Mouse (Mus musculus): Measurements from ENCODE around the gene Tnfrsf13c. TPM values are rescaled to one million over a fixed set of nuclear protein-coding genes. Genes with fewer than 3 reads are reported as not detected.

Tnfrsf13c gene
- polyA plus RNA-seq, 1 experiment, result 24.9 TPM

GRCm38 (mm10) chr15:82236565-82236964, 12.4 kb upstream of the Tnfrsf13c start:
- Histone ChIP-seq H3K4me3 (replicated peaks; ENCODE audit: control insufficient read depth, low read depth, low read length) (no peak overlapping the region), H3K4me1 (ENCODE audit: control insufficient read depth, insufficient read depth, low read length) (peaks cover 2% of the 10 kb centered on the region; the same call in 1 of the 2 replicates), H3K27ac (ENCODE audit: control insufficient read depth, insufficient read depth, low read depth, low read length, poor library complexity) (no peak overlapping the region)
- TF ChIP-seq POLR2A (IDR thresholded peaks at IDR 0.05; ENCODE audit: borderline replicate concordance, control insufficient read depth, low read depth, low read length) (no peak), CTCF (IDR thresholded peaks at IDR 0.05; ENCODE audit: control insufficient read depth, insufficient read depth, low read length) (peak; percentile 96)
- WGBS, result 29% methylated on average over 5 of the region's 5 CpGs

- WGBS, result 39% methylated on average over 10 of the region's 10 CpGs
- Histone ChIP-seq H3K4me1 (ENCODE audit: control insufficient read depth, insufficient read depth, low read length) (peaks cover 2% of the 10 kb centered on the region; the same call in 1 of the 2 replicates), H3K27ac (ENCODE audit: control insufficient read depth, insufficient read depth, low read depth, low read length, poor library complexity) (no peak overlapping the region), H3K4me3 (replicated peaks; ENCODE audit: control insufficient read depth, low read depth, low read length) (no peak overlapping the region)
- TF ChIP-seq POLR2A (IDR thresholded peaks at IDR 0.05; ENCODE audit: borderline replicate concordance, control insufficient read depth, low read depth, low read length) (no peak), CTCF (IDR thresholded peaks at IDR 0.05; ENCODE audit: control insufficient read depth, insufficient read depth, low read length) (no peak)
These were observed 11.5 kb upstream of the Tnfrsf13c start for GRCm38 (mm10) chr15:82235661-82236060.

- WGBS, result 81% methylated on average over 4 of the region's 4 CpGs
- Histone ChIP-seq H3K27ac (ENCODE audit: control insufficient read depth, insufficient read depth, low read depth, low read length, poor library complexity) (peak overlapping the region; percentile 47; the same call in 1 of the 2 replicates), H3K4me1 (ENCODE audit: control insufficient read depth, insufficient read depth, low read length) (peaks cover 2% of the 10 kb centered on the region; the same call in 1 of the 2 replicates), H3K4me3 (replicated peaks; ENCODE audit: control insufficient read depth, low read depth, low read length) (no peak overlapping the region)
- TF ChIP-seq CTCF (IDR thresholded peaks at IDR 0.05; ENCODE audit: control insufficient read depth, insufficient read depth, low read length) (no peak), POLR2A (IDR thresholded peaks at IDR 0.05; ENCODE audit: borderline replicate concordance, control insufficient read depth, low read depth, low read length) (no peak)
These were observed 8.5 kb upstream of the Tnfrsf13c start for GRCm38 (mm10) chr15:82232651-82233050.

- peak overlapping the region; percentile 47 for H3K27ac ChIP-seq (ENCODE audit: control insufficient read depth, insufficient read depth, low read depth, low read length, poor library complexity)
- H3K4me1 ChIP-seq (ENCODE audit: control insufficient read depth, insufficient read depth, low read length), result peaks cover 2% of the 10 kb centered on the region; the same call in 1 of the 2 replicates
- 70% methylated on average over 11 of the region's 11 CpGs for WGBS
These were observed 7.6 kb upstream of the Tnfrsf13c start for GRCm38 (mm10) chr15:82231591-82232378.

GRCm38 (mm10) chr15:82231100-82231499, 6.9 kb upstream of the Tnfrsf13c start:
- no peak overlapping the region for H3K4me3 ChIP-seq (replicated peaks; ENCODE audit: control insufficient read depth, low read depth, low read length)
- peaks cover 2% of the 10 kb centered on the region; the same call in 1 of the 2 replicates for H3K4me1 ChIP-seq (ENCODE audit: control insufficient read depth, insufficient read depth, low read length)
- 74% methylated on average over 4 of the region's 4 CpGs for WGBS
- no peak overlapping the region; the same call in 1 of the 2 replicates for H3K27ac ChIP-seq (ENCODE audit: control insufficient read depth, insufficient read depth, low read depth, low read length, poor library complexity)
- TF ChIP-seq CTCF (IDR thresholded peaks at IDR 0.05; ENCODE audit: control insufficient read depth, insufficient read depth, low read length) (no peak), POLR2A (IDR thresholded peaks at IDR 0.05; ENCODE audit: borderline replicate concordance, control insufficient read depth, low read depth, low read length) (no peak)

More at GRCm38 (mm10) chr15:82231591-82232378, 7.6 kb upstream of the Tnfrsf13c start:
- TF ChIP-seq CTCF (IDR thresholded peaks at IDR 0.05; ENCODE audit: control insufficient read depth, insufficient read depth, low read length) (no peak), POLR2A (IDR thresholded peaks at IDR 0.05; ENCODE audit: borderline replicate concordance, control insufficient read depth, low read depth, low read length) (no peak)
- no peak overlapping the region for H3K4me3 ChIP-seq (replicated peaks; ENCODE audit: control insufficient read depth, low read depth, low read length)

GRCm38 (mm10) chr15:82230098-82230611, 6.0 kb upstream of the Tnfrsf13c start:
- no peak for TF ChIP-seq POLR2A (IDR thresholded peaks at IDR 0.05; ENCODE audit: borderline replicate concordance, control insufficient read depth, low read depth, low read length)
- TF ChIP-seq CTCF (IDR thresholded peaks at IDR 0.05; ENCODE audit: control insufficient read depth, insufficient read depth, low read length), result no peak
- H3K27ac ChIP-seq (ENCODE audit: control insufficient read depth, insufficient read depth, low read depth, low read length, poor library complexity), result no peak overlapping the region; the same call in 1 of the 2 replicates
- WGBS, result 81% methylated on average over 6 of the region's 6 CpGs
- H3K4me1 ChIP-seq (ENCODE audit: control insufficient read depth, insufficient read depth, low read length), result peaks cover 6% of the 10 kb centered on the region
- no peak overlapping the region for H3K4me3 ChIP-seq (replicated peaks; ENCODE audit: control insufficient read depth, low read depth, low read length)

- WGBS, result 69% methylated on average over 11 of the region's 11 CpGs
- TF ChIP-seq POLR2A (IDR thresholded peaks at IDR 0.05; ENCODE audit: borderline replicate concordance, control insufficient read depth, low read depth, low read length) (no peak), CTCF (IDR thresholded peaks at IDR 0.05; ENCODE audit: control insufficient read depth, insufficient read depth, low read length) (no peak)
- Histone ChIP-seq H3K4me3 (replicated peaks; ENCODE audit: control insufficient read depth, low read depth, low read length) (no peak overlapping the region), H3K4me1 (ENCODE audit: control insufficient read depth, insufficient read depth, low read length) (peaks cover 8% of the 10 kb centered on the region), H3K27ac (ENCODE audit: control insufficient read depth, insufficient read depth, low read depth, low read length, poor library complexity) (peak overlapping the region; percentile 22; the same call in 1 of the 2 replicates)
These were observed 5.4 kb upstream of the Tnfrsf13c start for GRCm38 (mm10) chr15:82229542-82230045.

GRCm38 (mm10) chr15:82225769-82226168, 1.6 kb upstream of the Tnfrsf13c start:
- Histone ChIP-seq H3K4me3 (replicated peaks; ENCODE audit: control insufficient read depth, low read depth, low read length) (no peak overlapping the region), H3K27ac (ENCODE audit: control insufficient read depth, insufficient read depth, low read depth, low read length, poor library complexity) (peak overlapping the region; percentile 1; the same call in 1 of the 2 replicates), H3K4me1 (ENCODE audit: control insufficient read depth, insufficient read depth, low read length) (peaks cover 11% of the 10 kb centered on the region)
- 44% methylated on average over 5 of the region's 5 CpGs for WGBS
- TF ChIP-seq CTCF (IDR thresholded peaks at IDR 0.05; ENCODE audit: control insufficient read depth, insufficient read depth, low read length), result no peak
- TF ChIP-seq POLR2A (IDR thresholded peaks at IDR 0.05; ENCODE audit: borderline replicate concordance, control insufficient read depth, low read depth, low read length), result no peak

Data from bone marrow, adult 2 months (tissue).